Mouse (Mus musculus): ENCODE results near the gene Slc36a2.

DNA sequence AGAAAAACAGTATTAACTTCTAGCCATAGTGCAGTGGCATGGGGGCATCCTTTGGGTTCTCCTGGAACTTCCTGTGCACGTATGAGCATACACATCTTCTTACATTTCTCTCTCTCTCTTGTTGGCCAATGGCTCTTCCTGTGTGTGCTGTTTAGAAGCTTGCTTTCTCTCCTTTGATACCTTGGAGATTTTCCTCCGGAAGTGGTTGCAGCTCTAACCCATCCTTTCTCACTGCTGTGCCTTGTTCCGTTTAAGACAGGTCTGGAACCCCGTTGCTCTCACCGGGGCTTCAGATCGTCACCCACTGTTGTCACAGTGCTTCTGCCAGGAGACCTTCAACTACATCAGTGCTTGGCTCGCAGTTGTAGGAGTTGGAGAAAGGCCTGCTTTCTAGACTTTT lies 36.4 kb upstream of the Slc36a2 start:
- TF ChIP-seq CTCF (IDR thresholded peaks at IDR 0.05; ENCODE audit: borderline replicate concordance, control insufficient read depth, extremely low read depth, insufficient read depth, low read length, poor library complexity) (no peak), POLR2A (IDR thresholded peaks at IDR 0.05; ENCODE audit: control insufficient read depth, extremely low read depth, insufficient read depth, low read length, poor library complexity) (no peak)
